Mouse (Mus musculus): ENCODE measurements at regions not wholly inside any gene's neighbourhood (a gene's known extent, or its start where the extent isn't known, plus 50 kb on each side); places are given as distances from the start of the nearest gene placed in this dataset.

- Histone ChIP-seq H3K4me3 (replicated peaks; ENCODE audit: insufficient read depth, low read depth, low read length) (no peak overlapping the region), H3K27me3 (ENCODE audit: control insufficient read depth, insufficient read depth, low read length) (no peaks in the 10 kb centered on the region; the same call in 1 of the 2 replicates), H3K27ac (ENCODE audit: insufficient read depth, low read length) (no peak overlapping the region), H3K4me1 (ENCODE audit: control insufficient read depth, insufficient read depth, low read length) (no peaks in the 10 kb centered on the region)
- DNase-seq, result no peak
- TF ChIP-seq CTCF (IDR thresholded peaks at IDR 0.05; ENCODE audit: borderline replicate concordance, insufficient read depth, low read depth, low read length) (no peak), POLR2A (IDR thresholded peaks at IDR 0.05; ENCODE audit: borderline replicate concordance, insufficient read depth, low read length) (no peak)
- 34% methylated on average over 15 of the region's 15 CpGs for WGBS
Measured at GRCm38 (mm10) chr3:147098065-147098580, 246.0 kb downstream of the Ttll7 start.

- H3K4me1 ChIP-seq (ENCODE audit: control insufficient read depth, insufficient read depth, low read length), result no peaks in the 10 kb centered on the region
- TF ChIP-seq CTCF (IDR thresholded peaks at IDR 0.05; ENCODE audit: borderline replicate concordance, insufficient read depth, low read depth, low read length) (no peak), POLR2A (IDR thresholded peaks at IDR 0.05; ENCODE audit: borderline replicate concordance, insufficient read depth, low read length) (no peak)
- H3K27ac ChIP-seq (ENCODE audit: insufficient read depth, low read length), result no peak overlapping the region
- WGBS, result 57% methylated on average over 6 of the region's 6 CpGs
- no peak overlapping the region for H3K4me3 ChIP-seq (replicated peaks; ENCODE audit: insufficient read depth, low read depth, low read length)
- no peak for DNase-seq
- H3K27me3 ChIP-seq (ENCODE audit: control insufficient read depth, insufficient read depth, low read length), result no peaks in the 10 kb centered on the region; the same call in 1 of the 2 replicates
Measured at GRCm38 (mm10) chr3:147098611-147099010, 246.4 kb downstream of the Ttll7 start.

GRCm38 (mm10) chr3:147099143-147099713, 247.1 kb downstream of the Ttll7 start:
- no peak for DNase-seq
- H3K4me3 ChIP-seq (replicated peaks; ENCODE audit: insufficient read depth, low read depth, low read length), result no peak overlapping the region
- 49% methylated on average over 12 of the region's 12 CpGs for whole genome bisulfite sequencing
- no peak overlapping the region for H3K27ac ChIP-seq (ENCODE audit: insufficient read depth, low read length)
- H3K4me1 ChIP-seq (ENCODE audit: control insufficient read depth, insufficient read depth, low read length), result no peaks in the 10 kb centered on the region
- no peak for TF ChIP-seq POLR2A (IDR thresholded peaks at IDR 0.05; ENCODE audit: borderline replicate concordance, insufficient read depth, low read length)
- no peaks in the 10 kb centered on the region; the same call in 1 of the 2 replicates for H3K27me3 ChIP-seq (ENCODE audit: control insufficient read depth, insufficient read depth, low read length)

- 22% methylated on average over 7 of the region's 7 CpGs for WGBS
- H3K27me3 ChIP-seq (ENCODE audit: control insufficient read depth, insufficient read depth, low read length), result no peaks in the 10 kb centered on the region; the same call in 1 of the 2 replicates
- no peak overlapping the region for H3K4me3 ChIP-seq (replicated peaks; ENCODE audit: insufficient read depth, low read depth, low read length)
- H3K4me1 ChIP-seq (ENCODE audit: control insufficient read depth, insufficient read depth, low read length), result no peaks in the 10 kb centered on the region
- DNase-seq, result no peak
- TF ChIP-seq POLR2A (IDR thresholded peaks at IDR 0.05; ENCODE audit: borderline replicate concordance, insufficient read depth, low read length) (no peak), CTCF (IDR thresholded peaks at IDR 0.05; ENCODE audit: borderline replicate concordance, insufficient read depth, low read depth, low read length) (no peak)
- no peak overlapping the region for H3K27ac ChIP-seq (ENCODE audit: insufficient read depth, low read length)
Measured at GRCm38 (mm10) chr3:147101053-147101764, 249.0 kb downstream of the Ttll7 start.

GRCm38 (mm10) chr3:147101765-147102113, 249.6 kb downstream of the Ttll7 start:
- Histone ChIP-seq H3K4me3 (replicated peaks; ENCODE audit: insufficient read depth, low read depth, low read length) (no peak overlapping the region), H3K4me1 (ENCODE audit: control insufficient read depth, insufficient read depth, low read length) (no peaks in the 10 kb centered on the region), H3K27ac (ENCODE audit: insufficient read depth, low read length) (no peak overlapping the region), H3K27me3 (ENCODE audit: control insufficient read depth, insufficient read depth, low read length) (no peaks in the 10 kb centered on the region; the same call in 1 of the 2 replicates)
- DNase-seq, result no peak
- TF ChIP-seq CTCF (IDR thresholded peaks at IDR 0.05; ENCODE audit: borderline replicate concordance, insufficient read depth, low read depth, low read length), result no peak
- no peak for TF ChIP-seq POLR2A (IDR thresholded peaks at IDR 0.05; ENCODE audit: borderline replicate concordance, insufficient read depth, low read length)
- 14% methylated on average over 3 of the region's 3 CpGs for WGBS

GRCm38 (mm10) chr3:147103428-147103827, 251.3 kb downstream of the Ttll7 start:
- TF ChIP-seq POLR2A (IDR thresholded peaks at IDR 0.05; ENCODE audit: borderline replicate concordance, insufficient read depth, low read length), result no peak
- TF ChIP-seq CTCF (IDR thresholded peaks at IDR 0.05; ENCODE audit: borderline replicate concordance, insufficient read depth, low read depth, low read length), result no peak
- Histone ChIP-seq H3K27me3 (ENCODE audit: control insufficient read depth, insufficient read depth, low read length) (no peaks in the 10 kb centered on the region), H3K27ac (ENCODE audit: insufficient read depth, low read length) (no peak overlapping the region), H3K4me3 (replicated peaks; ENCODE audit: insufficient read depth, low read depth, low read length) (no peak overlapping the region), H3K4me1 (ENCODE audit: control insufficient read depth, insufficient read depth, low read length) (no peaks in the 10 kb centered on the region)
- DNase-seq, result no peak
- 69% methylated on average over 7 of the region's 7 CpGs for WGBS

GRCm38 (mm10) chr3:147117609-147118008, 265.4 kb downstream of the Ttll7 start:
- Histone ChIP-seq H3K4me3 (replicated peaks; ENCODE audit: insufficient read depth, low read depth, low read length) (no peak overlapping the region), H3K4me1 (ENCODE audit: control insufficient read depth, insufficient read depth, low read length) (no peaks in the 10 kb centered on the region), H3K27me3 (ENCODE audit: control insufficient read depth, insufficient read depth, low read length) (no peaks in the 10 kb centered on the region), H3K27ac (ENCODE audit: insufficient read depth, low read length) (no peak overlapping the region)
- WGBS, result 94% methylated on average over 4 of the region's 4 CpGs
- no peak for TF ChIP-seq CTCF (IDR thresholded peaks at IDR 0.05; ENCODE audit: borderline replicate concordance, insufficient read depth, low read depth, low read length)
- TF ChIP-seq POLR2A (IDR thresholded peaks at IDR 0.05; ENCODE audit: borderline replicate concordance, insufficient read depth, low read length), result no peak
- DNase-seq, result no peak

GRCm38 (mm10) chr3:147118092-147118491, 265.9 kb downstream of the Ttll7 start:
- H3K4me1 ChIP-seq (ENCODE audit: control insufficient read depth, insufficient read depth, low read length), result no peaks in the 10 kb centered on the region
- TF ChIP-seq CTCF (IDR thresholded peaks at IDR 0.05; ENCODE audit: borderline replicate concordance, insufficient read depth, low read depth, low read length), result no peak
- no peak for TF ChIP-seq POLR2A (IDR thresholded peaks at IDR 0.05; ENCODE audit: borderline replicate concordance, insufficient read depth, low read length)
- 85% methylated on average over 5 of the region's 5 CpGs for WGBS
- no peak overlapping the region for H3K27ac ChIP-seq (ENCODE audit: insufficient read depth, low read length)
- DNase-seq, result no peak
- H3K27me3 ChIP-seq (ENCODE audit: control insufficient read depth, insufficient read depth, low read length), result no peaks in the 10 kb centered on the region
- no peak overlapping the region for H3K4me3 ChIP-seq (replicated peaks; ENCODE audit: insufficient read depth, low read depth, low read length)
